Mouse (Mus musculus) testis, adult 2 months (tissue): Measurements from ENCODE around the gene Ankrd12.

Experiments
- CTCF ChIP-seq: fragments of 200-500 bp; IDR thresholded peaks from 2 replicates; pipeline ENCODE4 v1.5.1; 2012; ENCODE audit warnings: low read depth, mild to moderate bottlenecking, inconsistent platforms, low read length, moderate library complexity; ENCODE audit not compliant: control insufficient read depth, insufficient read depth, insufficient replicate concordance
- POLR2A ChIP-seq: fragments of 200-500 bp; IDR thresholded peaks from 2 replicates; pipeline ENCODE4 v1.6.1; 2012; ENCODE audit warnings: low read depth, mild to moderate bottlenecking, inconsistent platforms, low read length, moderate library complexity; ENCODE audit not compliant: control insufficient read depth

DNA sequence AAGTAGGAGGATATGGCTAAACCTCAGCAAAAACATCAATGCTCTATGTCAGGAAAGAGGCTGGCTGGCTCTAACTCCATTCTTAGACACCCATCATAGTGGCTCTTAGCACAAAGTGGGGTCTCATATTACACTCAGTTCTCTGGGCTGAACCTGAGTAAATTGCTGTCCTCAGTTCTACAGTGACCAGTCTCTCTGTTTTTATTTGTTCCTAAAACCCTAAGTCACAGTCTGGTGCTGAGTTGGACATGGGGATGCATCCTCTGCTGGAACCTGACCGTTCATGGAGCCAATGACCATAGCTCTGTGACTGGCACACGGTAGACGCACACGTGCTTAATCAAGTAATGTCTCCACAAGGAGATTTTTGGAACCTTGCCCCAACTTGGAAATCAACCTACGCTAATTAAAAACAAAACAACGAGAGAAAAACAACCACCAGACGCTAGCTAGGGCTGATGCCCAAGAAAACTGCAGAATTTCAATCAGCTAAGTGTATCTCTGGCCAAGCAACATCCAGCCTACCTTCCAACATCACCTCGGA, 119.0 kb downstream of the Ankrd12 start:
- TF ChIP-seq CTCF (no peak), POLR2A (no peak)
